Mouse (Mus musculus): ENCODE measurements around the gene Gfy.
A peak's percentile ranks its signal among the peaks of the same experiment; 100 is the strongest.
"Not testable (repeated sequence)": the region's sequence is repeated elsewhere in the genome, so short reads cannot be mapped to it uniquely, and the experiment has no call there.

The Gfy gene

GRCm38 (mm10) chr7:45166950-45167401, 12.4 kb downstream of the Gfy start:
- no peak for DNase-seq (ENCODE audit: low read depth)

GRCm38 (mm10) chr7:45165701-45166100, 13.7 kb downstream of the Gfy start:
- no peak for DNase-seq (ENCODE audit: low read depth)

- no peak for DNase-seq (ENCODE audit: low read depth)
Observed at GRCm38 (mm10) chr7:45164833-45165232, 14.5 kb downstream of the Gfy start.

GRCm38 (mm10) chr7:45163735-45164490, 15.5 kb downstream of the Gfy start, which contains the start of gene Slc17a7:
TSS of gene Slc17a7 (plus strand) at chr7:45163949.
- peak; percentile 64 for DNase-seq (ENCODE audit: low read depth)

GRCm38 (mm10) chr7:45162996-45163615, 16.3 kb downstream of the Gfy start:
- DNase-seq (ENCODE audit: low read depth) = no peak

GRCm38 (mm10) chr7:45162551-45162950, 16.8 kb downstream of the Gfy start:
- DNase-seq (ENCODE audit: low read depth) = no peak

GRCm38 (mm10) chr7:45161612-45162473, 17.5 kb downstream of the Gfy start:
- peak; percentile 93 for DNase-seq (ENCODE audit: low read depth)

- DNase-seq (ENCODE audit: low read depth) = no peak
Observed at GRCm38 (mm10) chr7:45160866-45161265, 18.5 kb downstream of the Gfy start.

- no peak for DNase-seq (ENCODE audit: low read depth)
Observed at GRCm38 (mm10) chr7:45160316-45160800, 19.0 kb downstream of the Gfy start.

- DNase-seq (ENCODE audit: low read depth) = no peak
Observed at GRCm38 (mm10) chr7:45158991-45159390, 20.4 kb downstream of the Gfy start.

GRCm38 (mm10) chr7:45157459-45157858, 21.9 kb downstream of the Gfy start:
- no peak for DNase-seq (ENCODE audit: low read depth)

GRCm38 (mm10) chr7:45156206-45156605, 23.2 kb downstream of the Gfy start:
- DNase-seq (ENCODE audit: low read depth) = no peak

- DNase-seq (ENCODE audit: low read depth) = no peak
Observed at GRCm38 (mm10) chr7:45155590-45155989, 23.8 kb downstream of the Gfy start.

GRCm38 (mm10) chr7:45154993-45155514, 24.3 kb downstream of the Gfy start:
- peak; percentile 70 for DNase-seq (ENCODE audit: low read depth)

- DNase-seq (ENCODE audit: low read depth) = peak; percentile 98
Observed at GRCm38 (mm10) chr7:45154096-45154992, 25.0 kb downstream of the Gfy start, which contains the start of the genes Pih1d1 and Aldh16a1. TSS of gene Pih1d1 (plus strand) at chr7:45154303. TSS of gene Aldh16a1 (minus strand) at chr7:45154584.

- DNase-seq (ENCODE audit: low read depth) = no peak
Observed at GRCm38 (mm10) chr7:45153586-45153985, 25.8 kb downstream of the Gfy start.

GRCm38 (mm10) chr7:45153052-45153451, 26.3 kb downstream of the Gfy start:
- not testable (repeated sequence) for DNase-seq (ENCODE audit: low read depth)

GRCm38 (mm10) chr7:45151303-45151702, 28.1 kb downstream of the Gfy start:
- DNase-seq (ENCODE audit: low read depth) = no peak

- no peak for DNase-seq (ENCODE audit: low read depth)
Observed at GRCm38 (mm10) chr7:45150321-45150720, 29.0 kb downstream of the Gfy start.

GRCm38 (mm10) chr7:45149545-45149944, 29.8 kb downstream of the Gfy start:
- DNase-seq (ENCODE audit: low read depth) = no peak
